Mouse (Mus musculus): ENCODE data around the gene Gon4l.
"Not testable (repeated sequence)": the region's sequence is repeated elsewhere in the genome, so short reads cannot be mapped to it uniquely, and the experiment has no call there.

Gene Gon4l

GRCm38 (mm10) chr3:88834951-88835491 is at the start of gene Gon4l:
Gene Gon4l, plus strand, starts transcription at chr3:88835231.
- DNase-seq: peak; percentile 41

- DNase-seq: not testable (repeated sequence)
Measured at GRCm38 (mm10) chr3:88786323-88786722, 48.7 kb upstream of the Gon4l start.

- DNase-seq: not testable (repeated sequence)
Measured at GRCm38 (mm10) chr3:88786805-88787204, 48.2 kb upstream of the Gon4l start.

- DNase-seq: not testable (repeated sequence)
Measured at GRCm38 (mm10) chr3:88788033-88788432, 47.0 kb upstream of the Gon4l start.

DNA sequence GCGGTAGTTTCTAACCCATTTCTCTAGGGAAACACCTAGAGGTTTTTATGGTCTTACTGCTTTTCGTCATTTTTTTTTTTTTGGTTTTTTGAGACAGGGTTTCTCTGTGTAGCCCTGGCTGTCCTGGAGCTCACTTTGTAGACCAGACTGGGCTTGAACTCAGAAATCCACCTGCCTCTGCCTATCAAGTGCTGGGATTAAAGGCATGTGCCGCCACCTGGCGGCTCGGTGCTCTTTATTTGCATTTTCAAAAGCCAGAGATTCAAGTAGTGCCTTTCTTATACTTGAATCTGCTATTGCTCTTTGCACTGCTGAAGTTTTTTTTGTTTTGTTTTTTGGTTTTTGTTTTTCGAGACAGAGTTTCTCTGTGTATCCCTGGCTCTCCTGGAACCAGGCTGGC is 37.5 kb upstream of the Gon4l start:
- DNase-seq: not testable (repeated sequence)

DNA sequence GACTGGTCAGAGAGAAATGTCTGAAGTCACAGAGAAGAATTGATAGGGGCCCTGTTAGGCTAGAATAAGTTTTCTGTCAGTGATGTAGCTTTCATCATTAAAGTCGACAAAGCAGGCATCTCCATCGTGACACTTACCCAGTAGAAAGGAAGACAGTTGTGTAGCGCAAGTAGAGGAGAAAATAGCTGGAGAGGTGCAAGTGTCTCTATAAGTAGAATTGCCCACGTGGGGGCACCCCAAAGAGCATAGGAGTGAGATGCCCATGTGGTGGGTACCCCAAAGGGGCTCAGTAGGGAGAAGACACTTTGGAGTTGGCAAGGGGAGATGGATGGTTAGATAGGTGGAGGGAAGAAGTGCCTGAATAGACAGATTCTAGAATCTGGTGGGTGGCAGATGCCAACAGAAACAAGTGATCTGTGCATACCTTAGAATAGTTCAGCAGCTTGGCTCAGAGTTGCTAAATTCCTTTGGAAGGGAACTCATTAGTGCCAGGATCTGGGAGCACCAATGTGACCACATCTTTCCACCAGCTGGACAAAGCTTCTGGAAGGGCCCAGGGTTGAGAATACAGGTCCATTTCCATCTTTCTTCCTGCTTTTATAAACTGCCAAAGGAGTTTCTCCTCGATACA is 31.0 kb upstream of the Gon4l start:
- no peak for DNase-seq

GRCm38 (mm10) chr3:88825710-88826109 is 9.3 kb upstream of the Gon4l start:
- no peak for DNase-seq

DNA sequence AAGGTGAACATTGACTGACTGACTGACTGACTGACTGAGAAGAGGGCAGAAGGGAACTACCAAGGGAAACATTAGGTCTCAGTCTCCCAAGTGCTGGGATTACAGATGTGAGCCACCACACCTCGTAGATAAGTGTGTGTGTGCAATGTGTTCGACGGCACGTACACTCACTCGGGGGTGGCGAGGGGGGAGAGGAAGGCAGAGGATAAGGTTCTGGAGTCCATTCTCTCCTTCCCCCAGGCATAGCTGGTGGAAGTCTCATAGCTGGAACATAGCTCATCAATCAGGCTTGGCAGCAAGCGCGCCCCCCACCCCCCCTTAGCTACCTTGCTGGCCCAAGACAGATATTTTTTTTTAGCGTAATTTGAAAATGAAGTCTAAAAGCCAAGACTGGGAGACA is 7.8 kb upstream of the Gon4l start:
- DNase-seq: no peak

DNA sequence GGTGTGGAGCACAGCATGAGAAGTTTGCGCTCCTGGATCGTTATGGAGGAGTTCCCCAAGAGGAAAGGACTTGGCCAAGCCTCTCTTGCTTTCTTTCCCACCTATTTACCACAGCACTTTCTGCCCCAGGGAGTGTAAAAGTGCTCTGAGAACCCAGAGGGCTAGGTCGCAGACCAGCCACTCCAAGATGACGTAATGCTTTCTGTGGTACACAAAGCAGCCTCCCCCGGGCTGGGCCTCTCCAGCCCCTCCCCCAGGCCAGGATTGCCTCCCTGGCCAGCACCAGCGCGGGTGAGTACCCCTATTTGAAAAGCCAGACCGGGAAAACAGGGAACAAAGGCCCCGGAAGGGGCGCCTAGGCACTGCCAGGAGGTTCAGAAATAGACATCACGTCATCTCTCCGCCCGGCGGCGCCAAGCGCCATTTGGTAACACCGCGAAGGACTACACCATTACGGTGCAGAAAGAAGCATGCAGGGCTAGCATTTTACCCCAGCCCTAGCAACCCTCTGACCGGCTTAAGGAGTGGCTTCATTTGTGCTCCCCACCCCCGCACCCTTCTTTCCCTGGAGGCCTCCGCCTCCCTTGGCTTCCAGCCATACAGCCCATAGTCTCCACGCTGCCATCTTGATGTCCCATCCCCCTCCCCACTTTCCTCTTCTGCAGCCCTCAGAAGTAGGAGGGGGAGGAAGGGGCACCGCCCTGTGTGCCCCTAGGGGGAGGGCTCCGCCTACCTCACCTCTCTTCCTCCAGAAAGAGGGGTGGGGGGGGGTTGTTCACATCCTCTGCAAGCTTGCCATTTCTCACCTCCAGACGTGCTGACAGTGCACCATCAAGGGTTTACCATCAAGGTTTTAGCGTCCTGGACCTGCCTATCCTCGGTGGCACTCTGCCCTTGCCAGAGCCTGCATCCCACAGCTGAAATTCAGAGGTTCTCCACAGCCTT is 3.6 kb upstream of the Gon4l start:
- DNase-seq: peak; percentile 90

GRCm38 (mm10) chr3:88832388-88832787 is 2.6 kb upstream of the Gon4l start:
- DNase-seq: peak; percentile 87

DNA sequence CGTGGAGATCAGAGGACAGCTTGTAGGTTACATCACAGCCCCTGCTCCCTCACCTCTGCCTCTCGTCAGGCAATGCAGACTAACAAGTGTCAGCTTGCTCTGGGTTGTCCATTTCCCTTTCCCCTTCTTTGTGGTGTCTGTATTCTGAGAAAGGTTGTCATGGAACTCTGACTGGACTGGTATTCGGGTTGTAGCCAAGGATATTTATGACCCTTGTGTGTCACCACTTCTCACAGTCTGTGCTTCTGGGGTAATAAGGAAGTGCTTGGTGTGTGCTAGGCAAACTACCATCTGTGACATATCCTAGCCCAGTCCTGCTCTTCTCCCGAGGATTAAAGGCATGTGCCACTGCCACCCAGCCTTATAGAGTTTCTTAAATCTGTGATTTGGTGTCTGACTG is 14.1 kb downstream of the Gon4l start:
- no peak for DNase-seq

DNA sequence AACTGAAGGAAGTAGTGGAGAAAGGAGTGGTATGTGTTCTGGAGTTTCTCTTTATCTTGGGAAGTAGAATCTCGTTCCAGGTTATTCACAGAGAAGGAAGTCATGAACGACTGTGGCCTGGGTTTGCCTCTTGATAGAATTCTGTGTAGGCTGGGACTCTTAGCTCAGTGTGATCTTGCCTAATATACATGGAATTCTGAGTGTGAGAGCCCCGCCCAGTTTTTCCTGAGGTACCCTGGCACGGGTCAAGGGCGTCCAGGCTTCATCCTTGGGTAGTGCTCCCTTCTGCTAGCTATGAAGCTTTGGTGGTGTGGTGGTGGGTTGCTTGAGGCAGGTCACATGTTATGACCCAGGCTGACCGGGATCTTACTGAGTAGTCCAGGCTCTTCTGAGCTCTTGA is 20.8 kb downstream of the Gon4l start:
- DNase-seq: no peak

DNA sequence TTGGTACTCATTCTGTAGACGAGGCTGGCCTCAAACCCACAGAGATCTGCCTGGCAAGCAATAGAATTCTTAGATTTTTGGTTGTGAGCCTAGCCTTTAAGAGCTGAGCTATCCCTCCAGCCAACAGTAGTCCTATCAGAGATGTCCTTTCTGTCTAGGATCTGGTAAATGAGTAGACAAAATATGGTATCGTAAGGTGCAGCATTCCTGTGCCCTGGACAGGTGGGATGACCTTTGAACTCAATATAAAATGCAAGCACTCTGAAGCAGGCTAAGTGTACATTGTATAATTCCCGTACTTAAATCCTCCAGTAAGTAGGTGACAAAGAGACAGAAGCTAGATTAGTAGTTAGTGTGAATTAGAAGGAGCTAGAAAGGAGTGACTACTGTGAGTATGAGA is 27.1 kb downstream of the Gon4l start:
- DNase-seq: no peak

DNA sequence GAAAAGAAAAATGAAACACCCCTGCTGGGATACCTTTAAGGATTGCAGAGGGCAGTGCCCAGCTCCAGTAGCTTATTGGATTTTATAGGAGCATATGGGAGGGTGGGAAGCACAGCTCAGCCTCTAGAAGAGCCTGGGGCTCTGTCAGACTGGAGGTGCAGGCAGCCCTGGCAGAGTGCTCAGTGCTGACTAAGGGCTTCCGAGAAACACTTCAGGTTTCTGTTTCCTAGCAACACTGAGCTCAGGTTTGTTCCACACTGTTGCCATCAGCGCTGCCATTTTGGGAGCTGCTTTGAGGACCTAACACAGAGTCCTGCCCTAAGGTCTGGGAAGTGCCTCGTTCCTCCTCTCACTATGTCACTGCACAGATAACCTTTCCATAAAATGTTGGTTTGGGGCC is 31.7 kb downstream of the Gon4l start:
- DNase-seq: not testable (repeated sequence)

- DNase-seq: not testable (repeated sequence)
Measured at GRCm38 (mm10) chr3:88867177-88867576, 32.1 kb downstream of the Gon4l start.

- DNase-seq: not testable (repeated sequence)
Measured at GRCm38 (mm10) chr3:88868449-88868848, 33.4 kb downstream of the Gon4l start.

DNA sequence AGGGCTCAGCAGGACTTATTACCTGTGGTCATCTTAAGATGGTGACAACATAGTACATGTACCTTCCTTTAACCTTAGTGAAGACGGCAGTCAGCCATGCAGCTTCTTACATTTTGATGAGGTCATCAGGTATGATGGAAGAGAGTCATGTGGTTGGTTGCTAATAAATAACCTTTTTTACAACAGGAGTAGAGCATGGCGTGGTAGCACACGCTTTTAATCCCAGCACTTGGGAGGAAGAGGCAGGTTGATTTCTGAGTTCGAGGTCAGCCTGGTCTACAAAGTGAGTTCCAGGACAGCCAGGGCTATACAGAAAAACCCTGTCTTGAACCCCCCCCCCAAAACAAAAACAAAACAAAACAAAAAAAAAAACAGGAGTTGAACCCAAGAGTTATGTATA is 47.5 kb downstream of the Gon4l start:
- DNase-seq: not testable (repeated sequence)

DNA sequence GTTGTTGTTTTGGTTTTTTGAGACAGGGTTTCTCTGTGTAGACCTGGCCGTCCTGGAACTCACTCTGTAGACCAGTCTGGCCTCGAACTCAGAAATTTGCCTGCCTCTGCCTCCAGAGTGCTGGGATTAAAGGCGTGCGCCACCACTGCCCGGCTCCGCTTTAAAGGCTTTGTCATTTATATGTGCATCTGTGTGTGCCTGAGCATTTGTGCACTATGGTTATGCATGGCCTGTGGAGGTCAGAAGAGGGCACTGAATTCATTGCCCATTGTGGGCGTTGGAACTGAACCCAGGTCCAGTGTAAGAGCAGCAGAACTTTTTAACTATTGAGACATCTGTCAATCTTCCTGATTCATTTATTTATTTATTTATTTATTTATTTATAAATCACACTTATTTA is 58.0 kb downstream of the Gon4l start:
- not testable (repeated sequence) for DNase-seq

DNA sequence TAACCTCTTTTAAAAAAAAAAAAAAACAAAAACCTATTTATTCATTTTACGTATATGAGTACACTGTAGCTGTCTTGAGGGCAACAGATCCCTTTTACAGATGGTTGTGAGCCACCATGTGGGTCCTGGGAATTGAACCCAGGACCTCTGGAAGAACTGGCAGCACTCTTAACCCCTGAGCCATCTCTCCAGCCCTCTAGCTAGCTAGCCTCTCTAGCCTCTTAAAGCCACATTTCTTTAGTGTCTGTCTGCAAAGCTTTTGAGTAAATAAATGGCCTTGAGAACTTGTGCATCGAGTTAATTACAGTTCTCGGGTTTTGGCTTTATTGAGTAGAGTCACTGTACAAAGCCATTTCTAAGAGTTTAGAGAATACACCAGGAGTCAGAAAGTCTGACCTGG is 69.8 kb downstream of the Gon4l start:
- DNase-seq: no peak

- no peak for DNase-seq
Measured at GRCm38 (mm10) chr3:88905209-88905608, 70.2 kb downstream of the Gon4l start.

- no peak for DNase-seq
Measured at GRCm38 (mm10) chr3:88905741-88906140, 70.7 kb downstream of the Gon4l start.

DNA sequence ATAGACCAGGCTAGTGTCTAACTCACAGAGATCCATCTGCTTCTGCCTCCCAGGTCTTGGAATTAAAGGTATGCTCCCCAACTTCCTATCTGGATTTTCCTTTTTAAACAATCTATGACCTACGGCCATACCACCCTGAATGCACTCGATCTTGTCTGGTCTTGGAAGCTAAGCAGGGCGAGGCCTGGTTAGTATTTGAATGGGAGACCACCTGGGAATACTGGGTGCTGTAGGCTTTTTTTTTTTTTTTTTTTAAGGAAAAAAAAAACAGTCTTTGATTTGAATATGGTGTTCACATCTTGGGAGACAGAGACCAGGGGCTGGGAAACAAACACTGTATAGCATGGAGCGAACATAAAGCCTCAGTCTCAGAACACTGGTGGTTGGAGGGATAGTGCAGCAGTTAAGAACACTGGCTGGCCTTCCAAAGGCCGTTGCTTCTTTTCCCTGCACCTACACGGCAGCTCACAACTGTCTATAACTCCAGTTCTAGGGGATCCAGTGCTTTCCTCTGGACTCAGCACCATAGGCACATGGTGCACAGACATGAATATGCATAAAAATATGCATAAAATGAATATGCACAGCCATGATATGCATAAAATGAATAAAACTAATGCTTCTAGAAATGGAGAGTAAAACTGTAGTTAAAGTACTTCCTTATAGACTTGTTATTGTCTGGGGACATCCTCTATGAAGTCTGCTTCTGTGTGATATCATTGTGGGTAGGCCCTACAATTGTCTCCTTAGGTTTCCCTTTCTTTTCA is 71.5 kb downstream of the Gon4l start:
- no peak for DNase-seq

DNA sequence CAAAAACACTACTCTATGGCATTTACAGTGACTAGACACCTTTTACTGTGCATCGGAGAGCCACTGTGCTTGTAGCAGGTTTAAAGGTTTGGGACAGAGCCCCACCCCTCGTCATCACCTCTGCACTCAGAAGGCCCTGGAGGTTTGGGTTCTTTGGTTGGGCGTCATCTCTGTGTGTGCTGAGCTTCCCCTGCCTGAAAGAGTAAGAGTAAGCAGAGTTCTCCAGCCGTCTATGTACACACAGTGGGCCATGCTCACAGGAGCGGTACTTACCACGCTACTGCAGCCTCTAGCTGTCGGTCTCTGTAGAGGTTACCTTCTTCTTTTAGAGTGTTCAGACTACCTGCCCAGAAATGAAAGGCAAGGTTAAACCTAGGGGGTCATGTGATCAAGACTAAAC is 77.6 kb downstream of the Gon4l start:
- DNase-seq: no peak

Measured in cerebellum, adult 11-12 months (tissue).